Mouse (Mus musculus): Measurements from ENCODE around the gene Abracl. TPM values are rescaled to one million over a fixed set of nuclear protein-coding genes. Genes with fewer than 3 reads are reported as not detected.

Abracl gene
- total RNA-seq, 2 experiments from 2014 or later: 40.1 to 49.3 TPM

Other genes with a start within 250 kb of the Abracl start
- gene Txlnb, start 227.1 kb downstream of the Abracl start, total RNA-seq (2021): under 1 TPM; 0.22 to 0.42 TPM
- gene Heca, start 75.2 kb downstream of the Abracl start, total RNA-seq (2021): 10 to 100 TPM; 37.3 to 40.9 TPM
- gene Reps1, start 32.6 kb upstream of the Abracl start, total RNA-seq (2021): 10 to 100 TPM; 64.1 to 69.4 TPM
- gene Ect2l, start 187.6 kb upstream of the Abracl start, total RNA-seq (2021): under 1 TPM; 0.18 to 0.52 TPM
- gene Ccdc28a, start 211.7 kb upstream of the Abracl start, total RNA-seq (2021): 1 to 10 TPM; 4.4 to 4.7 TPM